Mouse (Mus musculus): ENCODE measurements at regions not wholly inside any gene's neighbourhood (a gene's known extent, or its start where the extent isn't known, plus 50 kb on each side); places are given as distances from the start of the nearest gene placed in this dataset.

DNA sequence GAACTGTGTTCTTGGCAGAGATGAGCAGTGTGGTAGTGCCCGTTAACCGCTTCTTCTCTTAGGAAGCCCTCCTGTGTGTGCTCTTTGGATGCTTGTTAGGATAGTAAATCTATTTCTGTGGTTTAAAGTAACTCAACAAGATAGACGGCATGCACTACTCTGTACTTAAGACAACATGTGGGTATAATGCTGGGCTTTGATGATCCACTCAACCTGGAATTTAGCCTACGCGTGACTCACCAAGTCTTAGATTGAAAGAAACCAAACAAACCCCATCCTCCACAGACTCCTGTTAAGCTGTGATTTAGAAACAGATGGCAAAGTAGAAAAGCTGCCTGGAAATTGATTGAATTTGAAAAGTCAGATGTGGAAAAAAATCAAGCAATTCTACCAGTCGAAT lies 673.5 kb downstream of the Olfm4 start:
- peak; percentile 50 for DNase-seq

DNA sequence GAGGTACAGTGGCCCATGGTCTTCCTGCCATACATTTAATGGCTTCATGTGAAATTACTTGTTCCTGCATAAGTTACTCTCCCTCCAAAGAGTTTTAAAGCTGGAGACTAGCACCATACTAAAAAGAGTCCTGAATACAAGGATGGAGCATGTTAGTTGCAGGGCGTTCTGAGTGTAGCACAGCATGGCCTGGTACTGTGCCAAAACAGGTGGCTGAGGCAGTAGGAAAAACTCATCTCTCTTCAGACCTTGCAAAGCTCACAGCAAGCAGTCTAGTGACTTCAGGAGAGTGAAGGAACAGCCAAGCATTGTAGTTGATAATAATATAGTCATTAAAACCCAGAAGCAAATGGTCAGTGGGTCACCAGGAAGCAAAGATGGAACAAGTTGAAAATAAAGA lies 699.0 kb downstream of the Olfm4 start:
- DNase-seq, result no peak

DNA sequence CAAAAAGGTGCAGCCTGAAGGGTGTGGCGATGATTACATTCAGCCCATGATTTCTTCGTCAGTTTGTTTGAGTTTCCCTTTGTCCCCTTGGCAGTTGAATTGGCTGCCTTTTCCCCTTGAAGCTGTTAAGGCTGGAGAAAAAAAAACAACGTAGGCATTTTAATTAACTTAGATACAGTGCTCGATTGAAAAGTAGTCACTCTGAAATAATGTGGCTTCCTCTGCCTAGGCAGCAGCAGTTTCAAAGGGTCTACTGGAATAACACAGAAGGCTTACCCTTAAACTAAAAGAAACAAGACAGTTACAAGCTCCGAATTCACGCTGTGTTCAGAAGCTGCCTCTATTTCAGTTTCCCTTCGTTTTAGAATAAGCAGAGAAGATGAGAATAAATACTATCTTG lies 699.4 kb downstream of the Olfm4 start:
- no peak for DNase-seq

DNA sequence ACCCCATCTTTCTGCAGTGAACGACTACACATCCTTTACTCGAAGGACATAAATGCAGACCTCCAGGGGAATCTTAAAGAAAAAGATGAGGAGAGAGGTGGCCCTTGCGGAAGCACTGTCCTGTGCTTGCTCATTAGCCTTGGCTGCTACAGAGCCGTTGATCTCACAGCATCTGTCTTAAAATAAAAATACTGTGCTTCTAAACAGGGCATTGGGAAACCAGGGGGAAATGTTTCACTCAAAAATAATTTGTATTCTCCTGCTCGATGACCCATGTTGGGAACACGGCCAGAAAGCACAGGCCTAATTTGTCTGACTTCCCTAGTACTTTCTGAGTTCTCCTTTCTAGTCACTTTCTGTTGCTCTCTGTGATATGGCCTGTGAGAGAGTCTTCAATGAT lies 699.8 kb downstream of the Olfm4 start:
- no peak for DNase-seq

DNA sequence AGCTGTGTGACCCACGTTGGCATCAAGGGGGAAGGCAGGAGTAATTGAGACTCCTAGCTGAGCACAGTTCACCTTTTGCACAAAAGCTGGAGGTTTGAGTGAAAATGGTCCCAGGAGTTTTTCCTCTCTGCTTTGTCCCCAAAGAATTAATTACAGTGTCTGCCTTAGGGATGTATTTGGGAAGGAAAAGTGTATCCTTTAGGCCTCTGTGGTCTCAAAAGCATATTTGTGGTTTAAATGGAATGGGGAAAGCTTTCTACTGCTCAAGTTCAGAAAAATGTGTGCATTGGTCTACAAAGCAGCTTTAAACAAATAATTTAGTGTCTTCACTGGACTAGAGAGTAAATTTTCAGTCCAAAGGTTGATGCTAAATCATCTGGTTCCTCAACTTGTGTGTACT lies 706.6 kb downstream of the Olfm4 start:
- no peak for DNase-seq

DNA sequence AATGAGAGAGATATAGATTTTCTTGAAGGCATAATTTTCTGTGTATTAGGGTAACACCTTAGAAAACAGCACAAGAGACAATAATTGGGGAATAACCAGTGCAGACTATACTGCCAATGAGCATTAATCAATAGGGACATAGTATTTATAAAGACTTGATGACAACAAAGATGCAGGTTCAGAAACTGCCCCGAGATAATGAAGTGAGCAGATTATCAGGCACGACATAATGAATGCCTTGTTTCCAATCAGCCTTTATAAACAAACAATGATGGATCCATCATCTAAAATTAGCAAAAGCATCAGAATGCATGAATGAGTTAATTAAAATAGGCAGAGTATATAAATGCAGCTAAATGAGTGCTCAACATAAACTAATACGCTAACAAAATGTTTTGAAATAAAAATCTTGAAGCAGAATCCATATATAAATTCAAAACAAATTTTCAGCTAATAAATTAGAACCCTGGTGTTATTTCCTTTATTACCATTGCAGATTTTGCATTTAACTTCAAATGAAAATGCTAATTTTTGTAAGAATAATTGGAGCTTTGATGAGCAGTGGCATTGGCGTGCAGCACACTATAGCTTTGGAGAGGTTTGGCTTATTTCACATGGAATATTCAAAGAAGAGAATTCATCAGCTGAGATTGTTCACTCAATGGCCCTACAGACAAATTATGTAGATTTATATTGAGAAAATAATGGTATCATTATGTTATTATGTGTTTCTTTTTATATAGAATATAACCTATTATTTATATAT lies 739.1 kb downstream of the Olfm4 start:
- DNase-seq, result no peak

DNA sequence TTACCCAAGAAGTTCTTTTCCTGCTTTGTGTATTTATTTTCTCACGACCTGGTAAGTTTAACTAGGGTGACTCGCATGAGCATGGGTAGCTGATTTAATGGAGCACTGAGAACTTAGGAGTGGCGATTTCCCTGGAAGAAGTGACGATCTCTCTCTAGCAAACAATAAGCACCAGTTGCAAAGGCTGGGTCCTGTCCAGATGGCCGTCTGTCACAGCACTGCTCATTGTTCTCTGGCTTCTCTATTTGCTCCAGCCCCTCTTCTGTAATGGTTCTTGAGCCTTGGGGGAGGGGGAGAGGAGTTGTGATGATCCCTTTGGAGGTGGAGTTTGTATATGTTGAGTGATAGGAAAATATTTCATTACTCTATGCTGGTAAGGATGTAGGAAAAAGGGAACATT lies 747.3 kb downstream of the Olfm4 start:
- DNase-seq, result no peak

Data from right cerebral cortex, adult 18-20 months (tissue).